Mouse (Mus musculus) ovary, postnatal 14 days (tissue): Measurements from ENCODE around the gene Grid2.
"Not testable (repeated sequence)": the region's sequence is repeated elsewhere in the genome, so short reads cannot be mapped to it uniquely, and the experiment has no call there.

Experiments used
- DNase-seq: peaks from one replicate; pipeline ENCODE4 v3.0.0; 2022; ENCODE audit warnings: low spot score

Grid2 gene

DNA sequence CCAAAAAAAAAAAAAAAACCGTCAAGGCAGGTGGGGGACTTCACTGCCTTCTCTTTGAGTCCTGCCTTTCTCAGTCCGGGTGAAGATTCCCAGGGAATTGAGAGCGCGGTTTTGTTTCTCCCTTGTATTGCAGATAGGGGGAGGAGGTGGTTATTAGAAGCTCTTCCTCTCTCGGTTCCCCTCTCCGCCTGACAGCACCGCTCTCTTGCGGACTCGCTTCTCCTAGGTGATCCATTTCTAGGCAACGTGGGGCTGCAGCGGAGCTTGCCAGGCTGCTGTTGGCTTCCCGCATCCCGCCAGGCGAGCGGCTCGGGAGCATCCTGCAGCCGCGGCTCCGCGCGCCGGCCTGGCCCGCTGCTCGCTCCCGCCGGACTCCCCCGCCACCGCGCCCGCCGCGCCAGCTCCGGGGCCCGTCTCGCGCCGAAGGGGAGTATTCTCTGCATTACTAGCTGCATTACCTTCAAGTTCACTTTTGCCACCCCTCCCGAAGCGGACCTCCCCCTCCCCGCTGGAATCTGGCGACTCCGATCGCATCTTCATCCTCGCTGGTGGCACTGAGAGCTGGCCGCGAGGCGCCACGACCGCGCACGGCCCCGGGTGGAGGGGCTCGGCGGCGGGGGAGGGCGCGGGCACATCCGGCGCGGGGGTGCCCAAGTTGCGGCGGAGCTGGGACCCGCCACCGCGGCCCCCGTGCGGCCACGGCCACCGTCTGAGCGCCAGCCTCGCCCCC, at the start of gene Grid2:
Gene Grid2, plus strand, starts transcription at position 51 of the 730 bp plus-strand sequence.
- peak; percentile 0 for DNase-seq

DNA sequence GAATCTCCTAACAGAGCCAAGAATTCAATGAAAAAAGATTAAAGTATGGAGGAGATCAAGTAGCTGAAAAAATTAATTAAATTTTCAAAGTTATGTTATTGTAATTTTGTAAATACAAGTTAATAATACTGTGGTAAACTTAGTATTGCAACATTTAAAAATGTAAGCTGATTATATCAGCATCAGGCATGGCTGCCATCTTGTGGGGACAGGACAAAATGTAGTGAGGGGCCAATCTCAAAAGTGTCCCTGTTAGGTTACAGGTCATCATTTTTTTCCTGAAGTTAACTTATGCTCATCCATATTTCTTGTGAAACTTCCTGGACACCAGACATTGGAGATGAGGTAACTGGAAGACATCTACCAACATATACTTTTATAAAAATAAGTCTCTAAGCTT, 4.9 kb upstream of the Grid2 start:
- no peak for DNase-seq

DNA sequence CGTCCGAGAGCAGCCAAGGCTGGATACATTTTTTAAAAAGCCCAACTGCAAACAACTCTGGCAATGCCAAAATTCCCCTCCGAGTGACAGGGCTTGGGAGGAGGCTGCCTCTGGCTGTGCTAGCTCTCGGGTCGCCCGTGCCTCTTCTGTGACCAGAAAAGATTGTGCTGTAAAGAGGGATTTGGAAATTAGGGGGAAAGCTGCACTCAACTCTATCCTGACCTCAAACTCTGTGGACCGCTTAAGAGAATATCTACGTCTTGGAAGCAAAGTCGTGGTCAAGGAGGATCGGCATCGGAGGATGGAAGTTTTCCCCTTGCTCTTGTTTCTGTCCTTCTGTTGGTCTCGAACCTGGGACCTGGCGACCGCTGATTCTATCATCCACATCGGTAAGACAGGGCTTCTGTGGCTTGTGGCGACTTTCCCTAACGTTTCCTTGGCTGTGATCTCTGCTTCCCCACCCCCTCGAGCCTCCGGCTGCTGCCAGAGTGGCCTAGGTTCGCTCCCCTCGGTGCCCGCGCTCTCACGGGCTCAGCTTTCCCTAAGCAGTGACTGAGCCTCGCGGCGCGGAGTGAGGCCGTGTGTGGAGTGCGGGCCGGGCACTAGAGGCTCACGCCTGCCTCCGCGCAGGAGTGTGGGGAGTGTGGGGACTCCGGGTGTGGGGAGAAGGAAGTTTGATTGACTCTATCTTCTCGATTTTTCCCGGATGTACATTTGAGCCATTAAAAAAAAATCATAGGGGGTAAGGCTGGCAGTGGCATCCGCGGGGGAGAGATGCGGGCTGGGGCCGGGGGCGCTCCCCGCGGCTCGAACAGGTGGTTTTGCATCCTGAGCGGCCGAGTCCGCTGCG, 1.1 kb downstream of the Grid2 start:
- DNase-seq = no peak

DNA sequence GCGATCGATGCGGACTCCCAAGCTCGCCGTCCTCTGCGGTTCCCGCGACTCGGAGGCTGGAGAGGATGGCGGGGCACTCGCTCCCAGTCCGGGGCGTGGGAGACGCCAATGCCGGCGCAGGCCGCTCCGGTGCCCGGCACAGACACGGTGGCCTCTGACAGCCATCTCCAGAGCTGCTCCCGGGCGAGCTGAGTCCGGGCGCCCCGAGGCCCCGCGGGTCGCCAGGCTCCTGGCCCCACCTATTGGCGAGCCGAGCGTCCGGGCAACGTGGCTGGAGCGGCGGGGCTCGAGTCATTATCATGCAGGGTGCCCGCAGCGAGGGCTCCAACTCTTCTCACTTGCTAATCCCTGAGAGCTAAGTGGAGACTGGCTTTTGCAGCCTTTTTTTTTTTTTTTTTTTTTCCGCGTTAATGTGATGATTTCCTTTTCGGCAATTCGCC, 1.8 kb downstream of the Grid2 start:
- peak; percentile 9 for DNase-seq

DNA sequence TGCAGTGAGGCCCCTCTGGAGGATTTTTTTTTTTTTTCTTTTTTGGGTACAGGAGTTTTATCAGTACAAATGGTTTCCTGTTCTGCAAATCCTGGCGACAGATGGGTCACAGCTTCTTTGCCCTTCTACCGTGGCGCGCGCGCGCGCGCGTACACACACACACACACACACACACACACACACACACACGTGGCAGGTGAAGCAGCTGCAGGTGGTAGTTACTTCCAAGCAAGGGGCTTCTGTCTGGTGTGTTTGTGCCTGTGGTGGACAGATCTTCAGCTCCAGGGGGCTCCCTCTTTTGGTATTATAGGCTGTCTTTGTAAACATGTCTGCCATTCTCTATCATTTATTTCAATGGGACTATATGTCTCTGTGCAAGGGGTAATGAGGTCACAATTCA, 2.2 kb downstream of the Grid2 start:
- DNase-seq = no peak

DNA sequence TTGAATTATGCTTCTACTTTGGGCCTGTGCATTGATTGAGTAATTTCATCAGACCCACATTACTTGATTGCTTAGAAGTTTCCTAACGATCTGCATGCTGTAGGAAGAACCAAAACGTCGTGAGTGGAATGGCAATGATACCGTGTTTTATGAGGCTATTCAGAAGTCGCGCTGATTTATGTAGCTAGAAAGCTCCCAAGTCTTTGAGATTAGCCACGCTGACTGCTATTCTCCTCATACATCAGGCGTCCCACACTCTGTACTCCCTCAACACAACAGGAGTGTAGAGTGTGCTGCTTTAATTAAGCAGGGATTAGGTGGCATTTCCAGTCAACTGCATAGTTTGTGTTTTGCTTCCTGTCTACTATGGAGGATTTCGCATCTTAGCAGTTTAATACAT, 4.1 kb downstream of the Grid2 start:
- DNase-seq = no peak

DNA sequence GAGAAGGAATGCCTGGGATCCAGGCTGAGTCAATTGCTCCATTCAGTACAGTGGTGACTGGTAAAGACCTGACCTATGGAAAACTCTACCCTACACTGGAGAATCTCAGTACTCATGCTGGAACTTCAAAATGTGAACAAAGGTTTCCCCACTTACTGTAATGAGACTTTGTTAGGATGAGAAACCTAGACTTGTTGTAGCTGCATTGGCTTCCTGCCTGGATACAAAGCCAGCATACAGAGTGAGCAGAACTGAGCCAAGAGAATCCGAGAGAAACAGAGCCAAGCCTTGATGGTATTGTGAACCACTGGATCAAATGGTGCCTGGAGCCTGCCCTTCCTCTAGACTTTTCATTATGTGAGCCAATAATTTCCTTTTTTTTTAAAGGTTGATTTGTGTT, 28.7 kb downstream of the Grid2 start:
- DNase-seq = no peak

DNA sequence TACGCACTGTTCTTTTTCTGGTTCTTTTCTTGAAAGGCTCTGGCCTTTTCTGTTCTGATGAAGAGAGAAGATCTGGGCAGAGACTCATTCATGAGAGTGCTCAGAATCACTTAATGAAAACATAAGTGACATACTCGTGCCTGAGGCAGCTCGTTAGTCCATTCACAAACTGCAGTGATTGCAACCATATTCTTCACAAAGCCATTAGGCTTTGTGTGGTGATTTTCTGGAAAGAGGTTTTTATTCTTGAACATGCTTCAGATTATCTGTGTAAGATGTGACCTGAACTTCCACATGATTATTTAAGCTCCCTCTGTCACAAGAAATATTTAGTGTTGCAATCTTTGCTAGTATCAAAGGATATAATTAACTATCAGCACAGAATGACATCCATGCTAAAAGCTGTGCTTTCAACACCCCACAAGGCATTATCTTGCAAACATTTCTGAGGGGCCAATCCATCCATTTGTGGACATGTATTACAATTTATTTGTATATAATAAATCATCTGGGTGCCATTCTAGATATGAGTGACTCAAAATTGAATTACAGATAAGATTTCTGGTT, 86.8 kb downstream of the Grid2 start:
- no peak for DNase-seq

DNA sequence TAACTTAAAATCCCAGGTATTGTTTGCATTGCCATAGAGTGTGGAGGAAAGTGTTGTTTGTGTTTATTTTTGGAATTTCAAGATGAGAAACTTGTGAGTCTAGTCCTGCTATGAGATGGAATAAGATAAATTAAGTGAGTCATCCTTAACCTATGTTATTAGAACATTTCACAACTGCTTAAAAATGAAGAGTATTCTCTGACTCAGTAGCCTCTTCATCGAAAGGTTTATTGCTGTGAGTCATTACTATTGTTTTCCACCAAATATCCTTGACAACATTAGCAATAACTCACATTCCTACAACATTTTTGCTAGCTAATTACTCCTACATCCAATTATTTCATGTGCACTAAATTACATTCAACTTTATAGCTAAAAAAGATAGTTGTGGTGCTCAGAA, 91.3 kb downstream of the Grid2 start:
- DNase-seq = no peak

DNA sequence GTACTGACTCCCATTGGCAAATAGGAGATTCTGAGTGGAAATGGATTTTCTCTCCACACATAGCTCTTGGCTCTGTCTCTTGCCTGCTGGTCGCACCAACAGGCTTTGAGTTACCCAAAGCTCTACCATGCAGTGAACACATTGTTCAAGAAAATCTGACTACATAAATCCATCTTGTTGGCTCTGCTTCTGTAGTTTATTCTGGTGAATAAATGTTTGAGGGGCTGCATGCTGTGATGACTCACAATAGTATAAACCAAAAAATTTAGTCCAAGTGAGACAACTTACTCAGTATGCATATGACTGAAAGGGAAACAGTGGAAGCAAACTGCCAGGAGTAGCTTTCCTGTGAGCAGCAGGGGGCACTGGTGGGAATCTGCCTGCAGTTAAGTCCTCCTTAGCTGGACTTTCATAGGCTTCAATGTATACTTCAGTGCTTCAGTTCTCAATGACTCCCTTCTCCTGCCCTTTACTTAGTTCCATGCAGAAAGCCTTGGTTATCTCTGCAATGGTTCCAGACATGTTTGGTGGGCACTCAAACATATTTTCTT, 125.5 kb downstream of the Grid2 start:
- no peak for DNase-seq

DNA sequence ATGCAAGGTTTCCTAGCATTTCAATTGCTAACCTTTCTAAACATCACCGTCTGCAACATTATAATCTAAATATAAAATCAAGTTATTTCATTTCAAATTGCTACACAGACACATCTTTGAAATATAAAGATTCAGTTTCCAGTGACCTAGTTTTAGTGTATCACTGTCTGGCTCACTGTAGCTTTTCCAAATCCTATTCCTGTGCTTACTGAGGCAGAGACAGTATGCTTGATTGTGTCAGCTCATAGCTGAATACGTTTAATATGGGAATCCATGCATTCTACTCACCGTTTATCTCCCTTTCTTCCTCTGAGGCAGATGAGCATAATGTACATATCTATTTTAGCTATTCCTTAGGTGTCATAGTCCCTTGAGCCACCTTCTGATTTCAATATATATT, 146.0 kb downstream of the Grid2 start:
- no peak for DNase-seq

DNA sequence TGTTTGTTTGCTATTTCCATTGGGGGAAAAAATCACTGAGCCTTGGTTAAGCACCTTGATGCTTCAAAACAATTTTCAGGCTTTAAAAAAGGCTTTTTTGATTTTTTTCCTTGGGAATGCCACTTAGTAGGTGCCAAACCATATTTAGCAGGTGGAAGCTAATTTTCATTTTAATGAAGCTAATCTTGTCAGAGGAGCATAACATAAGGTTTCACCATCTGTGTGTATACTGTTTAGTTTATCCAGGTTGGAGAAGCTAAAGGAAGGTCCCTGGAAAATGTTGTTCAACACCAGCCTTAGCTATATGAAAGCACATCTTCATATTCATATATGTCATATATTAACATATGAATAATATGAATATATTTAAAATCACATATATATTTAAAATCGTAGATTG, 161.9 kb downstream of the Grid2 start:
- no peak for DNase-seq

DNA sequence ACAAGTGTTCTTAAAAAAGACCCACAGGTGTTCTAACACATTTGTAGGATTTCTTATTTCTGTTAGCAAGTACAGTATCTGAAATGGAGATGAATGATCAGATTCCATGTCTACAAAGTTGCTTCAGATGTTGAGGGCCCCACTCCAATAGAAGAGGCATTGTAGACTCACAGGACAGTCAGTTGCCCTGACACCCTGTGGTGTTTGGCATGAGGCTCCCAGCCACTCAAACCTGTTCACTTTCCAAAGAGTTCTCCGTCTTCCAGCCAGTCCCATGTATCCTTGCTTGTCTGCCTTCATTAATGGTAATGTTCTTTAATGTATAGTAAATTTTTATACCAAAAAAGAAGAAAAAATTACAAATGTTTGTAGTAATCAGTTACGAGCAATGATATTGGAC, 177.1 kb downstream of the Grid2 start:
- DNase-seq = no peak

DNA sequence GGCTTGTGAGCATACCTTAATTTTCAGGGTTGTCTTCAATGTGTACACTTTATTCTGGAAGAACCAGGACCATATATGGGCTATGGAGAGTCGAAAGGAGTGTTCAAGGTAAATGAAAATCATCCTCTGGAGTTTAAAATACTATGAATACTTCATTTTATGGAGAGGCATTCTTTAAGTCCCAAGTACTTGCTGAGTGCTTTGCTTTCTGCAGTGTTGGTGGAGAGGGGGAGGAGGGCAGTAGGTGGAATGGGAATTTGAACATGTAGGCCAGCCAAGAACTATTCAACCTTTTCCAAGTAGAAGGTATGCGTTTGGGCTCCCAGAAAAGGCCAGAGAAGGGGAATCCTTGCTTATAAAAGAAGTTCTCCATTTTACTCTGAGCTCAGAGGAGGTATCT, 192.5 kb downstream of the Grid2 start:
- DNase-seq = no peak

DNA sequence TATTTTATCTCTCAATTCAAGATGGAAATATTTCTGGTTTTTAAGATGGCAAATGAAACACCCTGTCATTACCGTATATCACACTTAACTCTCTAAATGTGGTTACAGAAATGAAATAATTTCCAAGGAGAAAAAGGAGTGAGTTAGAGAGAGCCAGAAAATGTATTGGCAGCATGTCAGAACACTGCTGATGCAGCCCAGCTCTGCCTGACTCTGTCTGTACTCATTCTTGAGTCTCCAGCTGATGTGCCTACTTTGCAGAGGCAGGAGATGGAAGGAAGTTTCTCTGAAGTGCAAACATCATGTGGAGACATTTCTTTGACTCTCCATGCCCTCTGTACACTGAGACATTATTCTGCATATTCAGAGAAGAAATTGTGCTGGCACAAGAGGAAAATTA, 226.5 kb downstream of the Grid2 start:
- no peak for DNase-seq

DNA sequence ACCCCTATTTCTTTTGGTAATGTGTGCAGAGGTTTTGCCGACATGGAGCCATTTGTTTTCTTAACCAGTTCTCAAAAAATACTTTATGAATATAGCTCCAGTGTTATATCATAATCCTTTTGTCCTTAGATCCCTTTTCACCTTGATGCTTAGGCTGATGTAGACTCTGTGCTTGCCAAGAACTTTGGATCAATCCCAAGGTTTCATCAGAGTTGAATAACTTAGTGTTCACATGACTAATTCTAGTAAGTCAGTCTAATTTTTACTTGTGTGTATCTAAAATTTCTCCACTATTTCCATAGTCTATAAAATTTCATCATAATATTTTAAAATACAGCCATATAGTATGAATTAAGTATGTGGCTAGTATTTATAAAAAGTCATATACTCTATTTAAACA, 259.3 kb downstream of the Grid2 start:
- no peak for DNase-seq

DNA sequence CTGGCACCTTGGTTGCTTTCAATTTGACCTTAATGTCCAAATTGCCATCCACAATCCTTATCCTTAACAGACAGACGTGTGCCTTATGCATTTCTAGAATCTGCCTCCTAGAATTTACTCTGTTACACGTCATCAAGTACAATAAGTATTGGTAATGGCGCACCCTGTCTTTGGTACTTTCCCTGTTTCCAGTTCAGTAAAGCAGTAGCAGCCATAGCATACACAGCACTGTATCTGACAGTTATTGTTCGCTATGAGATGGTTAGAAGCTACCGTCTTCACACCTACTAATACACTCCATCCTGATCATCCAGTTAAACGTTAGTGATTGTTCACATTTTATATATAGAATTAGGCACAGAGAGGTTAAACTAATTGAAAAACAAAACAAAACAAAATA, 260.3 kb downstream of the Grid2 start:
- DNase-seq = no peak

DNA sequence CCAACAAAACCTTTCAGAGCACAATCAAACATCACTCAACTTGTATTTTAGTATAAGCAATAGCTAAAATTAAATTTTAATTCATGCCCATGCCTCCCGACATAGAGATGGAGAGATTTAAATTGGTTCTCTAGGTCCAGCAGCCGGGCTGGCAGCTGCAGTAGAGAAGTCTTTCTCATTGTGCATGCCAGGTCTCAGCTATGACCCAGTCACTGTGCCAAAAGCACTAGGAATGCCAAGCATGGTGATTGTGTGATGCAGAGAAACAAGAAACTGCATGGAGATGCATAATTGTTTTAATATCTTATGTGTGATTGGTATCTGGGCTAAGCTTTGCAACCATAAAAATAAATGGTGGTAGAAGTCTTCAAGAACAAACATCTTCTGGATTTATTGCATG, 276.1 kb downstream of the Grid2 start:
- DNase-seq = no peak

DNA sequence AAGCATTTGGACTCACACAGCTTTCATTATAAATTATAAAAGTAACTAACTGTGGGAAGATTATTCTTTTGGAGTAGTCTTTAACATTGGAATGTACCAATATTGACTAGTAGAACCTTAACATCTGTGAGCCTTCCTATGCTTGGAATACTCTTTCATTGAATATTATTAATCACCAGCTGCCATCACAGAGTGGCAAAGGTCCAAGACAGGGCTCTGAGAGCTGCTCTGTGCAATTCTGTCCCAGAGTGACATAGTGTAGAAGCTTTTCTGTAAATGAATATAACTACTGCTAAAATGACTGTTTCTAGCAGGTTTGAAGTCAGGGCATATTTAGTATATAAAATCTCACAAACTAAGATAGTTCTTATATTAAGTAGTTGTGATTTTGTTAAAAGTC, 277.2 kb downstream of the Grid2 start:
- DNase-seq = no peak

DNA sequence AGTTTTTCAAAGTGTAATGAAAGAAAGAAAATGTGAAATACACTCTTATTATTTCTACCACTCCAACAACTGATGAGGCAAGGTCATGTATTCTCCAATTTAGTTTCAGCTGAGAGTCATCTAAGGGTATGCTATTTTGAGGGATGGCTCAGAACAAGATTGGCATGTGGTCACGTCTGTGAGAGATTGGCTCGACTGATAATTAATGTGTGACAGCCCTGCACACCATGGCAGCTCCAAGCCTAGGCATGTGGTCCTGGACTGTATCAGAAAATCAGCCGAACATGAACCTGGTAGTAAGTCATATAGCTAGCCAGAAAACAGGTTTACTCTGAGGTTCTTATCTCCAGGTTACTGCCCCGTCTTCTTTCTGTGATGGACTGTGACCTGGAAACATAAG, 292.1 kb downstream of the Grid2 start:
- DNase-seq = no peak

DNA sequence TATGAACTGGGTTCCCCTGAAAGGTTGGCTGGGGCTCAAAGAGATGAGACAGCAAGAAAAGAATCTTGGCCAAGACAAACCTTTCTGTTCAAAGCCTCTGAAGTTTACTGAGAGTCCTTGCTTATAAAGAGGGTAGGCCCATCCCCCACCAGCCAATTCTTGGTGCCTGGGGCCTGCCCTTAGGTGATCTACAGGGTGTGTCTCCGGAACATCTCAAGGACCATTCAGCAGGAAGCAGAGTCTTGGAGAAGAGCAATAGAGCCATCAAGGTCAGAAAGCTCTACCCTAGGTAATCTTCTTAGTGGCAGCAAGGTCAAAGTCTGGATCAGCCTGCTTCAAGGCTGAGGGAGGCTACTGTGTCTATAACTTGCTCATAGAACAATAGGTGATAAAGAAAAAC, 313.1 kb downstream of the Grid2 start:
- not testable (repeated sequence) for DNase-seq

DNA sequence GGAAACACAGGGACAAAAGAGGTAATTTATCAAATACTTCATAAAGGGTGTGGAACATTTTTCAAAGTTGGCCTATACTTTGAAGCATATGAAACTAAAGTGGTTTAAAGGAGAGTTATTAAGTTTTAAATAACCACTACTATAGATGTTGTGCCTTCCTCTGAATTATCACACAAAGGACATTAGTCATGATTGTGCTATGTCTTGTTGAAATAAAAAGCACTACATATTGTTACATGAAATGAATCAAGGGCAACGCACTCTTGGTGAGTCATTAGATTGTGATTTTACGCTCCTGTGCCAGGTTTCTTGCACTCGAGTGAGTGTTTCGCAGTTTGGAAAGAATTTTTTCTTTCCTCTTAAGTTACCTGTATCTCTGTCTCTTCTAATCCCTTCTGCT, 335.0 kb downstream of the Grid2 start:
- no peak for DNase-seq

DNA sequence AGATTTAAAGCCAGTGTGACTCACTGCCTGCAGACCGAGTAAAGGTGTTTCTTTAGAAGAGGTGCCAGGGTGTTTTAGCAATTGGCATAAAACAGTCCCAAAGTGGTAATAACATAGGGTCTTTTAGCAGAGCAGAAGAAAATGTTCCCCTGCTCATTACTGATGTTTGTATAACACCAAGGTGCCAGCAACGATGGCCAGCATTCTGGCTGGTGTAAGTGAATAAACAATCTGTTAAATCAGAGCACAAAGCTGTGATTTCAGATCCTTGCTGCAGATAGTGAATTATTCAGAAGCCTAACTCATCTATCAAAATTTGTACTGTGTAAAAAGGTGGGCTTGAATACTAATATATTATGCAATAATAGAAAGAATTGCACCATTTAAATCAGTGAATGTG, 353.9 kb downstream of the Grid2 start:
- DNase-seq = no peak
